ENCODE assay signal across 17 mouse cellular contexts in the genomic region with DNA sequence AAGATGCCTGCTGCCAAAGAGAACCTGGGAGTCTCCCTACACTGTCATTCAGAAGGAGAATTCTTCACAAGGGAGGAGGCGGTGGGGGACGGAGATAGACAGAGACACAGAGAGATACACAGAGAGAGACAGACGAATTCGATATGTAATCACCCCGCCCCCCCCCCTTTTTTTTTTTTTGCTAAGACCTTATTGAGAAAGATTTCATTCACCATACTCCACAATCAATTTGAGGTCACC. TPM values are rescaled to one million over a fixed set of nuclear protein-coding genes. Genes with fewer than 3 reads are reported as not detected.
DNase-seq lines count a peak whose midpoint lies in the region; ATAC-seq and TF ChIP-seq lines count a peak whose summit lies in the region.
"Had no signal": no experiment of that assay in that cellular context is flagged by ENCODE, and none has a peak within 500 bp of the region (broad histone marks: within the 10 kb centered on the region; RNA-seq: fewer than 3 reads in every experiment).

A gene (minus strand): TSS at position 101 of the 240 bp plus-strand sequence.

- no peak for TF ChIP-seq CTCF in lung, postnatal 0 days (IDR thresholded peaks at IDR 0.05)
- TF ChIP-seq CTCF in lung, adult 2 months (IDR thresholded peaks at IDR 0.05; ENCODE audit: insufficient read depth, low read length), result no peak

- ATAC-seq in forebrain, embryonic 14.5 days, result no peak
- no peak for ATAC-seq in forebrain, embryonic 15.5 days (replicated peaks)
- no peak for ATAC-seq in lung, postnatal 0 days
- ATAC-seq: midbrain, embryonic 15.5 days had no signal

- H3K36me3 ChIP-seq in forebrain, embryonic 14.5 days (ENCODE audit: control insufficient read depth, insufficient read depth, low read length), result no peaks in the 10 kb centered on the region
- H3K36me3 ChIP-seq in forebrain, embryonic 15.5 days, result no peaks in the 10 kb centered on the region
- H3K36me3 ChIP-seq in lung, postnatal 0 days (ENCODE audit: insufficient read depth, low read length), result no peaks in the 10 kb centered on the region
- H3K36me3 ChIP-seq: liver, embryonic 13.5 days; midbrain, embryonic 15.5 days had no signal

- H3K9me3 ChIP-seq in forebrain, embryonic 14.5 days (replicated peaks; ENCODE audit: control insufficient read depth, low read length), result no peaks in the 10 kb centered on the region
- H3K9me3 ChIP-seq in forebrain, embryonic 15.5 days, result no peaks in the 10 kb centered on the region
- H3K9me3 ChIP-seq in lung, postnatal 0 days (ENCODE audit: low read length), result no peaks in the 10 kb centered on the region
- H3K9me3 ChIP-seq: liver, embryonic 13.5 days; midbrain, embryonic 15.5 days had no signal

- DNase-seq in forebrain, embryonic 14.5 days (ENCODE audit: low spot score), result no peak
- DNase-seq in lung, postnatal 0 days (ENCODE audit: low spot score), result no peak
- no peak for DNase-seq in lung, adult 2 months
- DNase-seq in heart, adult 8-10 months (ENCODE audit: low spot score), result no peak
- no peak for DNase-seq in heart, postnatal 4 days
- DNase-seq in retina, embryonic 14.5 days (ENCODE audit: low spot score), result no peak
- no peak for DNase-seq in gastrocnemius, adult 8-10 months (ENCODE audit: low spot score in 2 of 2)
- DNase-seq: kidney, adult 18-20 months; liver, embryonic 13.5 days; thymus, postnatal 25 days had no signal

- H3K4me2 ChIP-seq in forebrain, embryonic 14.5 days (ENCODE audit: low read length), result no peak within 1 kb of the TSS
- no peak within 1 kb of the TSS for H3K4me2 ChIP-seq in forebrain, embryonic 15.5 days (replicated peaks)
- H3K4me2 ChIP-seq in lung, postnatal 0 days (replicated peaks; ENCODE audit: low read depth, low read length), result peak within 1 kb of the TSS; percentile 14; the same call in 1 of the 2 replicates
- H3K4me2 ChIP-seq: liver, embryonic 13.5 days; midbrain, embryonic 15.5 days had no signal

- no peaks in the 10 kb centered on the region for H3K4me1 ChIP-seq in forebrain, embryonic 14.5 days (ENCODE audit: control insufficient read depth, insufficient read depth, low read length)
- H3K4me1 ChIP-seq in forebrain, embryonic 15.5 days, result peaks cover 10% of the 10 kb centered on the region
- H3K4me1 ChIP-seq in lung, postnatal 0 days (ENCODE audit: insufficient read depth, low read depth, low read length), result peaks cover 4% of the 10 kb centered on the region; the same call in 1 of the 2 replicates
- peaks cover 1% of the 10 kb centered on the region for H3K4me1 ChIP-seq in lung, adult 2 months (ENCODE audit: control insufficient read depth, insufficient read depth, low read length)

- H3K27ac ChIP-seq in forebrain, embryonic 14.5 days (ENCODE audit: low read depth, low read length), result no peak within 1 kb of the TSS
- H3K27ac ChIP-seq in forebrain, embryonic 15.5 days (replicated peaks), result no peak within 1 kb of the TSS
- no peak within 1 kb of the TSS for H3K27ac ChIP-seq in lung, postnatal 0 days (ENCODE audit: low read length)
- H3K27ac ChIP-seq: liver, embryonic 13.5 days; midbrain, embryonic 15.5 days had no signal

- no peak for TF ChIP-seq POLR2A in lung, adult 2 months (IDR thresholded peaks at IDR 0.05; ENCODE audit: borderline replicate concordance, extremely low read depth, low read depth, low read length)

- 0% methylated on average over 5 of the region's 5 CpGs for WGBS in forebrain, embryonic 14.5 days
- WGBS in forebrain, embryonic 15.5 days, result 0% methylated on average over 5 of the region's 5 CpGs
- 0% methylated on average over 4 of the region's 5 CpGs for WGBS in lung, postnatal 0 days
- 7% methylated on average over 5 of the region's 5 CpGs for WGBS in lung, adult 2 months

- peaks cover 92% of the 10 kb centered on the region for H3K27me3 ChIP-seq in forebrain, embryonic 14.5 days (replicated peaks; ENCODE audit: control insufficient read depth, insufficient read depth, low read length)
- H3K27me3 ChIP-seq in forebrain, embryonic 15.5 days, result peaks cover 88% of the 10 kb centered on the region
- peaks cover 76% of the 10 kb centered on the region for H3K27me3 ChIP-seq in lung, postnatal 0 days (replicated peaks; ENCODE audit: insufficient read depth, low read length)

- no peak for TF ChIP-seq EP300 in lung, postnatal 0 days (IDR thresholded peaks at IDR 0.05)

- H3K4me3 ChIP-seq in forebrain, embryonic 14.5 days (ENCODE audit: low read depth, low read length), result 0 out of 2 replicates have a peak within 1 kb of the TSS, but pooled peaks have one; percentile 5
- no peak within 1 kb of the TSS for H3K4me3 ChIP-seq in forebrain, embryonic 15.5 days
- no peak within 1 kb of the TSS for H3K4me3 ChIP-seq in lung, postnatal 0 days (ENCODE audit: low read depth, low read length)
- H3K4me3 ChIP-seq in lung, adult 2 months (replicated peaks; ENCODE audit: extremely low read depth, low read depth, low read length), result no peak within 1 kb of the TSS
- H3K4me3 ChIP-seq: liver, embryonic 13.5 days; midbrain, embryonic 15.5 days had no signal

- no peak within 1 kb of the TSS for H3K9ac ChIP-seq in forebrain, embryonic 14.5 days (ENCODE audit: low read length)
- no peak within 1 kb of the TSS for H3K9ac ChIP-seq in forebrain, embryonic 15.5 days (replicated peaks)
- no peak within 1 kb of the TSS for H3K9ac ChIP-seq in lung, postnatal 0 days (replicated peaks; ENCODE audit: low read depth)
- H3K9ac ChIP-seq: liver, embryonic 13.5 days; midbrain, embryonic 15.5 days had no signal

RNA-seq across cellular contexts. Expression of the gene that starts here (rescaled TPM):
- not detected in 2 replicates for polyA plus RNA-seq in forebrain, embryonic 14.5 days (2014; fragmentation: Nextera tagmentation; extraction: Ambion mirVana)
- 0.59 TPM in 1 of 2 replicates, not detected in the other for polyA plus RNA-seq in forebrain, embryonic 15.5 days (2015; fragmentation: Nextera tagmentation; extraction: Ambion mirVana)
- 0.38 and 1.2 TPM in 2 replicates for polyA plus RNA-seq in lung, postnatal 0 days (2015; fragmentation: Nextera tagmentation; extraction: Ambion mirVana)
- polyA plus RNA-seq in lung, adult 2 months (2012; rRNA removed), result 1.8 and 2.4 TPM in 2 replicates
- total RNA-seq in heart, adult 8-10 months (2022), result 10 to 100 TPM; 75.8 to 81.5 (median 79.7) TPM
- 100 to 1,000 TPM; 123 to 128 TPM for total RNA-seq in heart, postnatal 4 days (2021)
- total RNA-seq in gastrocnemius, adult 8-10 months (2022), result not detected
- total RNA-seq: adrenal gland, adult 18-20 months; common myeloid progenitor, adult 5-6 weeks; layer of hippocampus, postnatal 25 days; neutrophil, adult 5-6 weeks had no signal
- polyA plus RNA-seq: gonadal fat pad, adult 2 months; liver, embryonic 13.5 days had no signal

Comparison
In these comparisons a context has a peak if more than half of its experiments do, and no peak if none do; other contexts are left out.
1. RNA of the gene that starts here (total RNA-seq): 123 to 128 TPM in heart, postnatal 4 days and 75.8 to 81.5 TPM in heart, adult 8-10 months; not detected in gastrocnemius, adult 8-10 months; every median in the first group is over 10 times any median in the second.